Comparison of ENCODE assay signal across 9 mouse cellular contexts in the genomic region with DNA sequence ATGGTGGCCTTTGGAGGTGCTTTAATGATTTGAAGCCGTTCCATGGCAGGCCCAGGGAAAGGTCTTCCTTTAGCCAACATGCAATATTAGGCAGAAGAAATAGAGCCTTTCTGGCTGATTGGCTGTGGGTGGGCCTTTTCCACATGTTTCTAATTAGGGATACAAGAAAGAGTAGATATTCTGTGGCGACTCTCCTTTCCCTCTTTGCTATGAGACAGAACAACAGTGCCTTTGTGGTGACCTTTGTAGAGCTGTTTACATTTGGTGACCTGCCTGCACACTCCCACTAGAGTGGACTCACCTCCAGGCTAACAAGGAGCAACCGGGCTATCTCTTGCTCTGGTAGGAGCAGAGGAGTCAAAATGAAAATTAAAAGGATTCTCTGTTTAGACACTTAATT.
DNase-seq lines count a peak whose midpoint lies in the region; ATAC-seq and TF ChIP-seq lines count a peak whose summit lies in the region.
"Had no signal": no experiment of that assay in that cellular context is flagged by ENCODE, and none has a peak within 500 bp of the region (broad histone marks: within the 10 kb centered on the region; RNA-seq: fewer than 3 reads in every experiment).

No protein-coding gene starts in this region.

- ATAC-seq in liver, embryonic 13.5 days (ENCODE audit: low read depth): no peak
- ATAC-seq in liver, embryonic 11.5 days (replicated peaks; ENCODE audit: low FRiP score): no peak
- no peak for ATAC-seq in heart, embryonic 13.5 days (ENCODE audit: extremely low read depth, insufficient number of reproducible peaks, low FRiP score, low TSS enrichment)
- peak; percentile 56; the same call in 1 of the 2 replicates for ATAC-seq in liver, postnatal 0 days
- ATAC-seq: hindbrain, postnatal 0 days had no signal

- H3K9ac ChIP-seq in liver, embryonic 13.5 days: no peak overlapping the region
- H3K9ac ChIP-seq in liver, embryonic 11.5 days (ENCODE audit: low read depth, low read length): no peak overlapping the region
- H3K9ac ChIP-seq in heart, embryonic 13.5 days: no peak overlapping the region
- H3K9ac ChIP-seq in liver, postnatal 0 days (replicated peaks): no peak overlapping the region

- no peak for TF ChIP-seq CTCF in liver, postnatal 0 days (IDR thresholded peaks at IDR 0.05; ENCODE audit: low read depth)
- no peak for TF ChIP-seq CTCF in cerebellum, adult 2 months (IDR thresholded peaks at IDR 0.05; ENCODE audit: borderline replicate concordance, insufficient read depth, low read depth, low read length)

- H3K4me3 ChIP-seq in liver, embryonic 13.5 days (replicated peaks): no peak overlapping the region
- H3K4me3 ChIP-seq in liver, embryonic 11.5 days (ENCODE audit: low read depth, low read length): no peak overlapping the region
- H3K4me3 ChIP-seq in embryonic facial prominence, embryonic 10.5 days: no peak overlapping the region
- no peak overlapping the region for H3K4me3 ChIP-seq in heart, embryonic 13.5 days
- H3K4me3 ChIP-seq in liver, postnatal 0 days (ENCODE audit: low read depth, low read length): no peak overlapping the region
- H3K4me3 ChIP-seq in cerebellum, adult 2 months (replicated peaks; ENCODE audit: insufficient read depth, low read depth, low read length): no peak overlapping the region

- H3K9me3 ChIP-seq in liver, embryonic 13.5 days (replicated peaks): no peaks in the 10 kb centered on the region
- H3K9me3 ChIP-seq in liver, embryonic 11.5 days (ENCODE audit: control insufficient read depth, low read length): no peaks in the 10 kb centered on the region
- H3K9me3 ChIP-seq in embryonic facial prominence, embryonic 10.5 days: no peaks in the 10 kb centered on the region
- H3K9me3 ChIP-seq in heart, embryonic 13.5 days: no peaks in the 10 kb centered on the region
- no peaks in the 10 kb centered on the region for H3K9me3 ChIP-seq in liver, postnatal 0 days (ENCODE audit: low read length)
- H3K9me3 ChIP-seq: G1E had no signal

- DNase-seq in liver, embryonic 13.5 days: no peak
- DNase-seq in liver, embryonic 11.5 days (ENCODE audit: low spot score): no peak
- DNase-seq in embryonic facial prominence, embryonic 10.5 days (ENCODE audit: low spot score): peak; percentile 76
- DNase-seq in liver, postnatal 0 days: no peak
- DNase-seq in cerebellum, adult 2 months: no peak
- no peak for DNase-seq in thymus, postnatal 14 days

- H3K27me3 ChIP-seq in liver, embryonic 13.5 days: no peaks in the 10 kb centered on the region
- no peaks in the 10 kb centered on the region for H3K27me3 ChIP-seq in liver, embryonic 11.5 days (replicated peaks; ENCODE audit: control insufficient read depth, insufficient read depth, low read length)
- H3K27me3 ChIP-seq in embryonic facial prominence, embryonic 10.5 days (replicated peaks; ENCODE audit: low read depth, poor library complexity, severe bottlenecking): no peaks in the 10 kb centered on the region
- no peaks in the 10 kb centered on the region for H3K27me3 ChIP-seq in heart, embryonic 13.5 days (replicated peaks)
- H3K27me3 ChIP-seq in liver, postnatal 0 days (ENCODE audit: insufficient read depth, low read length): no peaks in the 10 kb centered on the region
- no peaks in the 10 kb centered on the region for H3K27me3 ChIP-seq in cerebellum, adult 2 months (ENCODE audit: control insufficient read depth, insufficient read depth, low read length)

- peaks cover 32% of the 10 kb centered on the region for H3K4me1 ChIP-seq in liver, embryonic 13.5 days (replicated peaks)
- H3K4me1 ChIP-seq in liver, embryonic 11.5 days (replicated peaks; ENCODE audit: control insufficient read depth, insufficient read depth, low read length): peaks cover 12% of the 10 kb centered on the region
- H3K4me1 ChIP-seq in embryonic facial prominence, embryonic 10.5 days: peaks cover 74% of the 10 kb centered on the region
- H3K4me1 ChIP-seq in heart, embryonic 13.5 days: peaks cover 45% of the 10 kb centered on the region
- peaks cover 12% of the 10 kb centered on the region for H3K4me1 ChIP-seq in liver, postnatal 0 days (ENCODE audit: insufficient read depth)
- 0 out of 2 replicates have a peak, but pooled peaks cover 2% of the 10 kb centered on the region for H3K4me1 ChIP-seq in cerebellum, adult 2 months (ENCODE audit: control insufficient read depth, insufficient read depth, low read length)

- 63% methylated on average over 3 of the region's 3 CpGs for WGBS in liver, embryonic 13.5 days (ENCODE audit: insufficient replicate concordance)
- WGBS in liver, embryonic 11.5 days: 49% methylated on average over 3 of the region's 3 CpGs
- WGBS in embryonic facial prominence, embryonic 10.5 days: 21% methylated on average over 3 of the region's 3 CpGs
- 42% methylated on average over 3 of the region's 3 CpGs for WGBS in heart, embryonic 13.5 days
- WGBS in liver, postnatal 0 days (ENCODE audit: insufficient replicate concordance): 52% methylated on average over 3 of the region's 3 CpGs
- WGBS in cerebellum, adult 2 months: 84% methylated on average over 3 of the region's 3 CpGs

- H3K4me2 ChIP-seq in liver, embryonic 13.5 days: no peak overlapping the region
- H3K4me2 ChIP-seq in liver, embryonic 11.5 days: no peak overlapping the region
- no peak overlapping the region for H3K4me2 ChIP-seq in heart, embryonic 13.5 days
- no peak overlapping the region for H3K4me2 ChIP-seq in liver, postnatal 0 days (ENCODE audit: low read depth, low read length)

- no peaks in the 10 kb centered on the region for H3K36me3 ChIP-seq in liver, embryonic 13.5 days
- no peaks in the 10 kb centered on the region for H3K36me3 ChIP-seq in liver, embryonic 11.5 days (ENCODE audit: control insufficient read depth, insufficient read depth, low read length)
- no peaks in the 10 kb centered on the region for H3K36me3 ChIP-seq in embryonic facial prominence, embryonic 10.5 days (replicated peaks)
- no peaks in the 10 kb centered on the region for H3K36me3 ChIP-seq in heart, embryonic 13.5 days
- H3K36me3 ChIP-seq in liver, postnatal 0 days (replicated peaks; ENCODE audit: insufficient read depth, low read length): no peaks in the 10 kb centered on the region

- TF ChIP-seq EP300 in liver, postnatal 0 days (IDR thresholded peaks at IDR 0.05; ENCODE audit: low read depth): no peak

- peak overlapping the region; percentile 53 for H3K27ac ChIP-seq in liver, embryonic 13.5 days
- no peak overlapping the region; the same call in 1 of the 2 replicates for H3K27ac ChIP-seq in liver, embryonic 11.5 days (ENCODE audit: low read depth, low read length)
- peak overlapping the region; percentile 77 for H3K27ac ChIP-seq in embryonic facial prominence, embryonic 10.5 days (replicated peaks)
- H3K27ac ChIP-seq in heart, embryonic 13.5 days (replicated peaks): peak overlapping the region; percentile 28; the same call in 1 of the 2 replicates
- peak overlapping the region; percentile 46 for H3K27ac ChIP-seq in liver, postnatal 0 days (ENCODE audit: low read depth)
- no peak overlapping the region for H3K27ac ChIP-seq in cerebellum, adult 2 months (ENCODE audit: insufficient read depth, low read length)
- H3K27ac ChIP-seq: hindbrain, postnatal 0 days had no signal

- no peak for TF ChIP-seq POLR2A in cerebellum, adult 2 months (IDR thresholded peaks at IDR 0.05; ENCODE audit: borderline replicate concordance, insufficient read depth, low read length)

Comparison
In these comparisons a context has a peak if more than half of its experiments do, and no peak if none do; other contexts are left out.
1. H3K27ac ChIP-seq: peak in liver, embryonic 13.5 days (single experiment), embryonic facial prominence, embryonic 10.5 days (single experiment), heart, embryonic 13.5 days (single experiment) and liver, postnatal 0 days (single experiment); none in liver, embryonic 11.5 days (single experiment) and cerebellum, adult 2 months (single experiment).